Mouse (Mus musculus) MEL (cell line): Measurements from ENCODE around the gene Il17rc. TPM values are rescaled to one million over a fixed set of nuclear protein-coding genes. Genes with fewer than 3 reads are reported as not detected.

ENCODE experiments used
- DNase-seq: peaks from one replicate; pipeline ENCODE4 v3.0.0; 2011; ENCODE audit warnings: low read depth, low spot score
- H3K27ac ChIP-seq: 2 replicates; pipeline ENCODE4 v1.5.1; 2012; ENCODE audit warnings: low read depth, mild to moderate bottlenecking, control low read depth, low read length, moderate library complexity; ENCODE audit not compliant: control insufficient read depth
- H3K27me3 ChIP-seq, 2 experiments: fragments of 150-350 bp in 1 of 2; sonication (generic) in 1 of 2; 2 replicates each; pipeline ENCODE4 v1.6.1; 2012; ENCODE audit warnings: low read length in 2 of 2, mild to moderate bottlenecking in 2 of 2, improper control_type of control experiment in 1 of 2, moderate library complexity in 1 of 2; ENCODE audit not compliant: insufficient read depth in 2 of 2, control insufficient read depth in 1 of 2
- H3K36me3 ChIP-seq, 2 experiments: 2 replicates each; pipeline ENCODE4 v1.6.1; 2012 to 2014; ENCODE audit warnings: low read length in 2 of 2, improper control_type of control experiment in 1 of 2, inconsistent platforms in 1 of 2, mild to moderate bottlenecking in 1 of 2; ENCODE audit not compliant: insufficient read depth in 2 of 2, control insufficient read depth in 1 of 2
- H3K4me1 ChIP-seq, 2 experiments: fragments of 150-350 bp in 1 of 2; sonication (generic) in 1 of 2; 2 replicates each; pipeline ENCODE4 v1.6.1; 2012; ENCODE audit warnings: low read length in 2 of 2, improper control_type of control experiment in 1 of 2, mild to moderate bottlenecking in 1 of 2; ENCODE audit not compliant: insufficient read depth in 2 of 2, control insufficient read depth in 1 of 2
- H3K4me3 ChIP-seq, 2 experiments: fragments of 150-350 bp in 1 of 2; sonication (generic) in 1 of 2; 2 replicates each; pipeline ENCODE4 v1.5.1; 2012; ENCODE audit warnings: low read depth in 2 of 2, low read length in 2 of 2, mild to moderate bottlenecking in 2 of 2, moderate library complexity in 2 of 2, control low read depth in 1 of 2, improper control_type of control experiment in 1 of 2; ENCODE audit not compliant: control insufficient read depth in 1 of 2, insufficient read depth in 1 of 2
- H3K79me2 ChIP-seq: 2 replicates; pipeline ENCODE4 v1.6.1; 2012; ENCODE audit warnings: mild to moderate bottlenecking, low read length, moderate library complexity; ENCODE audit not compliant: control insufficient read depth, poor library complexity, insufficient read depth
- H3K9ac ChIP-seq: 2 replicates; pipeline ENCODE4 v1.6.1; 2012; ENCODE audit warnings: low read depth, mild to moderate bottlenecking, control low read depth, low read length, moderate library complexity; ENCODE audit not compliant: control insufficient read depth, poor library complexity, severe bottlenecking
- H3K9me3 ChIP-seq: fragments of 150-350 bp; sonication (generic); replicated peaks from 2 replicates; pipeline ENCODE4 v1.6.1; 2012; ENCODE audit warnings: mild to moderate bottlenecking, low read length, improper control_type of control experiment, moderate library complexity; ENCODE audit not compliant: insufficient read depth
- BHLHE40 ChIP-seq: IDR thresholded peaks from 2 replicates; pipeline ENCODE4 v1.6.1; 2012; ENCODE audit warnings: low read depth, mild to moderate bottlenecking, inconsistent platforms, low read length, improper control_type of control experiment, borderline replicate concordance
- CHD1 ChIP-seq: IDR thresholded peaks from 2 replicates; pipeline ENCODE4 v1.6.1; 2012; ENCODE audit warnings: low read depth, mild to moderate bottlenecking, inconsistent platforms, low read length, improper control_type of control experiment
- CHD2 ChIP-seq: IDR thresholded peaks from 2 replicates; pipeline ENCODE4 v1.6.1; 2011; ENCODE audit warnings: low read length, improper control_type of control experiment
- CTCF ChIP-seq, 3 experiments: IDR thresholded peaks in 2 of 3; conservative IDR thresholded peaks in 1 of 3; 2 replicates each; pipeline ENCODE4 v1.5.1; 2011 to 2012; ENCODE audit warnings: low read length in 3 of 3, low read depth in 2 of 3, mild to moderate bottlenecking in 2 of 3, improper control_type of control experiment in 1 of 3, inconsistent platforms in 1 of 3, mixed read lengths in 1 of 3, moderate library complexity in 1 of 3; ENCODE audit not compliant: control insufficient read depth in 1 of 3, insufficient read depth in 1 of 3, poor library complexity in 1 of 3, severe bottlenecking in 1 of 3
- E2F4 ChIP-seq: IDR thresholded peaks from 2 replicates; pipeline ENCODE4 v1.6.1; 2011; ENCODE audit warnings: low read depth, low read length, improper control_type of control experiment, borderline replicate concordance
- EP300 ChIP-seq, 2 experiments: IDR thresholded peaks; 2 replicates each; pipeline ENCODE4 v1.6.1; 2011; ENCODE audit warnings: improper control_type of control experiment in 2 of 2, low read length in 2 of 2, low read depth in 1 of 2, mild to moderate bottlenecking in 1 of 2
- ETS1 ChIP-seq: IDR thresholded peaks from 2 replicates; pipeline ENCODE4 v1.6.1; 2012; ENCODE audit warnings: low read depth, mild to moderate bottlenecking, inconsistent platforms, low read length, improper control_type of control experiment, moderate library complexity
- GABPA ChIP-seq: IDR thresholded peaks from 2 replicates; pipeline ENCODE4 v1.6.1; 2012; ENCODE audit warnings: low read depth, mild to moderate bottlenecking, inconsistent platforms, low read length, improper control_type of control experiment, moderate library complexity
- HCFC1 ChIP-seq: IDR thresholded peaks from 2 replicates; pipeline ENCODE4 v1.6.1; 2012; ENCODE audit warnings: low read depth, mild to moderate bottlenecking, inconsistent platforms, low read length, improper control_type of control experiment, moderate library complexity
- JUND ChIP-seq: IDR thresholded peaks from 2 replicates; pipeline ENCODE4 v1.6.1; 2011; ENCODE audit warnings: low read depth, mild to moderate bottlenecking, improper control_type of control experiment, low read length
- KAT2A ChIP-seq: conservative IDR thresholded peaks from 2 replicates; pipeline ENCODE4 v1.6.1; 2012; ENCODE audit warnings: low read depth, low read length, improper control_type of control experiment, inconsistent platforms
- MAFK ChIP-seq: IDR thresholded peaks from 2 replicates; pipeline ENCODE4 v1.6.1; 2011; ENCODE audit warnings: low read depth, mild to moderate bottlenecking, low read length, improper control_type of control experiment, borderline replicate concordance
- MXI1 ChIP-seq: IDR thresholded peaks from 2 replicates; pipeline ENCODE4 v1.6.1; 2011; ENCODE audit warnings: mild to moderate bottlenecking, low read depth, low read length, improper control_type of control experiment
- MYC ChIP-seq: IDR thresholded peaks from 2 replicates; pipeline ENCODE4 v1.6.1; 2011; ENCODE audit warnings: low read depth, mild to moderate bottlenecking, low read length, improper control_type of control experiment, moderate library complexity
- NELFE ChIP-seq: IDR thresholded peaks from 2 replicates; pipeline ENCODE4 v1.6.1; 2011; ENCODE audit warnings: low read depth, low read length, improper control_type of control experiment
- NRF1 ChIP-seq: IDR thresholded peaks from 2 replicates; pipeline ENCODE4 v1.6.1; 2014; ENCODE audit warnings: low read depth, mild to moderate bottlenecking, inconsistent platforms, low read length, improper control_type of control experiment, moderate library complexity; ENCODE audit not compliant: poor library complexity, insufficient read depth, severe bottlenecking
- POLR2A ChIP-seq, 2 experiments: IDR thresholded peaks; 2 replicates each; pipeline ENCODE4 v1.6.1; 2011 to 2012; ENCODE audit warnings: low read length in 2 of 2, mild to moderate bottlenecking in 2 of 2, control low read depth in 1 of 2, improper control_type of control experiment in 1 of 2, low read depth in 1 of 2, moderate library complexity in 1 of 2; ENCODE audit not compliant: control insufficient read depth in 1 of 2, insufficient read depth in 1 of 2, poor library complexity in 1 of 2
- POLR2AphosphoS2 ChIP-seq: IDR thresholded peaks from 2 replicates; pipeline ENCODE4 v1.6.1; 2011; ENCODE audit warnings: low read length, improper control_type of control experiment
- POLR2AphosphoS5 ChIP-seq: IDR thresholded peaks from 2 replicates; pipeline ENCODE4 v1.6.1; 2012; ENCODE audit warnings: low read depth, borderline replicate concordance, mild to moderate bottlenecking, inconsistent platforms, low read length, moderate library complexity, mixed read lengths
- RAD21 ChIP-seq: IDR thresholded peaks from 2 replicates; pipeline ENCODE4 v1.6.1; 2011; ENCODE audit warnings: mild to moderate bottlenecking, low read depth, low read length, improper control_type of control experiment
- RCOR1 ChIP-seq: IDR thresholded peaks from 2 replicates; pipeline ENCODE4 v1.6.1; 2012; ENCODE audit warnings: low read depth, mild to moderate bottlenecking, inconsistent platforms, low read length, improper control_type of control experiment
- SIN3A ChIP-seq: IDR thresholded peaks from 2 replicates; pipeline ENCODE4 v1.6.1; 2012; ENCODE audit warnings: low read length, improper control_type of control experiment, inconsistent platforms
- SMC3 ChIP-seq: IDR thresholded peaks from 2 replicates; pipeline ENCODE4 v1.6.1; 2011; ENCODE audit warnings: low read depth, low read length, improper control_type of control experiment
- TAL1 ChIP-seq: IDR thresholded peaks from 2 replicates; pipeline ENCODE4 v1.6.1; 2012; ENCODE audit warnings: mild to moderate bottlenecking, inconsistent platforms, low read length, moderate library complexity, mixed read lengths
- UBTF ChIP-seq: IDR thresholded peaks from 2 replicates; pipeline ENCODE4 v1.6.1; 2012; ENCODE audit warnings: low read depth, mild to moderate bottlenecking, inconsistent platforms, low read length, improper control_type of control experiment, moderate library complexity, borderline replicate concordance; ENCODE audit not compliant: insufficient read depth
- USF2 ChIP-seq, 2 experiments: IDR thresholded peaks; 2 replicates each; pipeline ENCODE4 v1.6.1; 2011 to 2012; ENCODE audit warnings: improper control_type of control experiment in 2 of 2, low read length in 2 of 2, borderline replicate concordance in 1 of 2, inconsistent platforms in 1 of 2, low read depth in 1 of 2, mild to moderate bottlenecking in 1 of 2; ENCODE audit not compliant: insufficient read depth in 1 of 2
- ZKSCAN1 ChIP-seq: IDR thresholded peaks from 2 replicates; pipeline ENCODE4 v1.6.1; 2012; ENCODE audit warnings: low read depth, mild to moderate bottlenecking, inconsistent platforms, low read length, improper control_type of control experiment, moderate library complexity
- ZMIZ1 ChIP-seq: IDR thresholded peaks from 2 replicates; pipeline ENCODE4 v1.6.1; 2012; ENCODE audit warnings: low read depth, mild to moderate bottlenecking, inconsistent platforms, low read length, improper control_type of control experiment, moderate library complexity
- ZNF384 ChIP-seq: IDR thresholded peaks from 2 replicates; pipeline ENCODE4 v1.6.1; 2012; ENCODE audit warnings: low read depth, mild to moderate bottlenecking, inconsistent platforms, low read length, improper control_type of control experiment
- polyA plus RNA-seq, 2 experiments: library from polyadenylated mRNA; stranded (reverse) in 1 of 2; unstranded in 1 of 2; fragments of >175 nt in 1 of 2; fragments of >200 nt in 1 of 2; gene quantifications; 2 replicates each; pipeline versions ENCODE4 v1.2.1 to v1.2.4; 2012; ENCODE audit warnings: low replicate concordance in 2 of 2, low read depth in 1 of 2; ENCODE audit not compliant: insufficient read length in 2 of 2, insufficient read depth in 1 of 2, missing spikeins in 1 of 2
- total RNA-seq: library from RNA; depleted of rRNA; stranded (reverse); fragments of 300-350 nt; gene quantifications from 2 replicates; pipeline ENCODE4 v1.2.3, GENCODE M21; 2012

The Il17rc gene
- total and polyA plus RNA-seq, 3 experiments: 1.2 to 1.8 TPM; not detected in 1

- TF ChIP-seq ZMIZ1: no peak
- no peak for TF ChIP-seq RCOR1
These were observed 30.0 kb upstream of the Il17rc start (continued) for GRCm38 (mm10) chr6:113441147-113441680.

DNA sequence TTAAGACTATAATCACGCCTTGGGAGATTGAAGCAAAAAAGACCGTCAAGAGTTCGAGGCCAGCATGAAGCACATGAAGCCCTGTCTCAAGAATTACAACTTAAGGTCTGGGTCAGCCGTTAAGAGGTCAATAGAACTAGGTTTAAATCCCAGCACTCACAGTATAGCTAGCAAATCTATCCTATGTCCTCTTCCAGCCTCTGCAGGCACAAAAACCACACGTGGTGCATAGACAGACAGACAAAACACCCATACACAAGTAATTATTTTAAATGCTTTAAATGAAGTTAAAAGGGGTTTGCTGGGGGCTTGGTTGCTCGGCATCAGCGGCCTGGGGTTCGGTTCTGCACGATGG, 29.2 kb upstream of the Il17rc start:
- Histone ChIP-seq H3K27ac (peak overlapping the region; percentile 43; the same call in 1 of the 2 replicates), H3K9me3 (no peaks in the 10 kb centered on the region)
- no peak for DNase-seq

DNA sequence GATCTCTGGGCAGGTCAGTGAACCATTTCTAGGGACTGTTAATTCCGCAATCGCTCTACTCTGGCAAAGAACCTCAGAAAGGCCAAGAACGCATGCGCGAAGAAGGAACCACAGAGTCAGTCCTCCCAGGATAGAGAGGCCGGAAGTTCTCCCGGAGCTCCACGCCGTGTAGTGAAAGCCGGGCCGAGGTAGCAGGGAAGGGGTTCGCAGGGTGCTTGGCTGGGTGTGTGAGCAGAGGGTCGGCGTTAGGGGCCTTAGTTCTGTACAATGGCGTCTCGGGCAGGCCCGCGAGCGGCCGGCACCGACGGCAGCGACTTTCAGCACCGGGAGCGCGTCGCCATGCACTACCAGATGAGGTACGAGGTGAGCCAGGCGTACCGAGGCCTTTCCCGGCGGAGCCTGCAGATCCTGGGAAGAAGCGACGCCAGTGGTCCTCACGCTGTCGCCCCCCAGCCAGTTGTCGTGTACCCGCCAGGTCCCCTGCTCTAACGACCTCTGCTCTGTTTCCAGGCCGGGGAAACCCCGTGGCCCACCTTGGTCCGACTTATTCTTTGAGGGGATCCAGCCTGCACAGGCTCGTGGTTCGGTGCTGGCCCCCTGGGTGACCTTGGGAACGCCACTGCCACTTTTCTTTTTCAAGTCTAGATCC, 28.7 kb upstream of the Il17rc start, which contains the start of gene Jagn1:
Gene Jagn1 (plus strand): TSS at position 128 of the 649 bp plus-strand sequence.
- peak within 1 kb of the TSS; percentile 94 for H3K9ac ChIP-seq
- peaks cover 4 to 16% of the 10 kb centered on the region in 2 experiments for H3K4me1 ChIP-seq
- no peaks in the 10 kb centered on the region for H3K9me3 ChIP-seq
- peak within 1 kb of the TSS; percentile 85 to 89 for H3K4me3 ChIP-seq
- peaks cover 18% of the 10 kb centered on the region for H3K79me2 ChIP-seq
- peak; percentile 95 for DNase-seq
- peak within 1 kb of the TSS; percentile 55 for H3K27ac ChIP-seq
- no peaks in the 10 kb centered on the region for H3K27me3 ChIP-seq
- peaks cover 7 to 13% of the 10 kb centered on the region in 2 experiments for H3K36me3 ChIP-seq
- TF ChIP-seq POLR2AphosphoS2 (peak; percentile 93; the same call in 1 of the 2 replicates), UBTF (no peak), MXI1 (peak; percentile 98), E2F4 (0 out of 2 replicates have a peak, but pooled peaks have one; percentile 16), BHLHE40 (no peak), KAT2A (no peak; the same call in 1 of the 2 replicates), RAD21 (no peak), ZNF384 (no peak), ZMIZ1 (peak; percentile 79), JUND (no peak), GABPA (no peak; the same call in 1 of the 2 replicates), NRF1 (peak; percentile 80), ETS1 (peak; percentile 21; the same call in 1 of the 2 replicates), CHD1 (0 out of 2 replicates have a peak, but pooled peaks have one; percentile 3), POLR2AphosphoS5 (no peak), MAFK (no peak), CTCF (IDR thresholded peaks at IDR 0.05 in 2 of 3, conservative IDR thresholded peaks at IDR 0.05 in 1 of 3; ENCODE audit: control insufficient read depth in 1 of 3, insufficient read depth in 1 of 3, low read depth in 2 of 3, low read length in 3 of 3, poor library complexity in 1 of 3, severe bottlenecking in 1 of 3) (0 out of 6 replicates have a peak, but pooled peaks of 1 of the 3 experiments have one; percentile 3), EP300 (IDR thresholded peaks at IDR 0.05; ENCODE audit: low read depth in 1 of 2, low read length in 2 of 2) (peak in 1 of 2 experiments; percentile 17; a peak in 1 of 4 replicates), CHD2 (no peak)

More for the DNA sequence above, 29.2 kb upstream of the Il17rc start:
- H3K79me2 ChIP-seq: peaks cover 18% of the 10 kb centered on the region
- peak overlapping the region; percentile 41 to 89 for H3K4me3 ChIP-seq
- peak overlapping the region; percentile 71 for H3K9ac ChIP-seq
- H3K4me1 ChIP-seq: peaks cover 4 to 16% of the 10 kb centered on the region in 2 experiments
- TF ChIP-seq MAFK (no peak), NELFE (no peak), SIN3A (no peak), E2F4 (no peak), TAL1 (no peak), ETS1 (no peak), CTCF (IDR thresholded peaks at IDR 0.05 in 2 of 3, conservative IDR thresholded peaks at IDR 0.05 in 1 of 3; ENCODE audit: control insufficient read depth in 1 of 3, insufficient read depth in 1 of 3, low read depth in 2 of 3, low read length in 3 of 3, poor library complexity in 1 of 3, severe bottlenecking in 1 of 3) (no peak), USF2 (IDR thresholded peaks at IDR 0.05; ENCODE audit: borderline replicate concordance in 1 of 2, insufficient read depth in 1 of 2, low read depth in 1 of 2, low read length in 2 of 2) (no peak), ZKSCAN1 (no peak), HCFC1 (no peak), NRF1 (no peak), MYC (no peak), SMC3 (no peak), KAT2A (no peak), POLR2A (IDR thresholded peaks at IDR 0.05; ENCODE audit: control insufficient read depth in 1 of 2, insufficient read depth in 1 of 2, low read depth in 1 of 2, low read length in 2 of 2, poor library complexity in 1 of 2) (no peak)
- peaks cover 5 to 13% of the 10 kb centered on the region in 2 experiments for H3K36me3 ChIP-seq
- no peaks in the 10 kb centered on the region for H3K27me3 ChIP-seq
